Mouse (Mus musculus): ENCODE results near the gene Mrpl53.

Gene Mrpl53

GRCm38 (mm10) chr6:83095968-83096367 lies 12.9 kb upstream of the Mrpl53 start:
- DNase-seq, result no peak

DNA sequence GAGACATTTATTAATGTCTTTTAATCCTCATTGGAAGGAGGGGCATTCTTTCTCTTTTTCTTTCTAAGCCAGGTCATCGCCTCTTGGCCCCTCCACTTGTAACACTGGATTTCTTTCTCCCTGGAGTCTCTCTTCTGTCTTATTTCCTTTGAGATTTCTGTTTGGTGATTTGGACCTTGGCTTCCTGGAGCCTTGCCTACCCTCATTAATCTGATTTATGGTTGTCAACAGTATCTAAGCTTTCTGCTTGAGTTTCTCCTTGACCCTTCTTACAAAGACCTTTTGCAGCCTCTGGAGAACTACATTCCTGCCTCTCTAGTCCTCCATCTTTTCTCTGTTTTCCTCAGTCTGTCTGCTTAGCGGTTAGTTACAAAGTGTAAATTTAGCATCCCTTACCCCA lies 10.4 kb upstream of the Mrpl53 start:
- DNase-seq, result peak; percentile 64

GRCm38 (mm10) chr6:83101316-83101687 lies 7.5 kb upstream of the Mrpl53 start, which contains the start of the genes Ccdc142 and Gm42688:
Gene Ccdc142, plus strand, starts transcription at chr6:83101601.
Gene Gm42688, plus strand, starts transcription at chr6:83101617.
- peak; percentile 93 for DNase-seq

DNA sequence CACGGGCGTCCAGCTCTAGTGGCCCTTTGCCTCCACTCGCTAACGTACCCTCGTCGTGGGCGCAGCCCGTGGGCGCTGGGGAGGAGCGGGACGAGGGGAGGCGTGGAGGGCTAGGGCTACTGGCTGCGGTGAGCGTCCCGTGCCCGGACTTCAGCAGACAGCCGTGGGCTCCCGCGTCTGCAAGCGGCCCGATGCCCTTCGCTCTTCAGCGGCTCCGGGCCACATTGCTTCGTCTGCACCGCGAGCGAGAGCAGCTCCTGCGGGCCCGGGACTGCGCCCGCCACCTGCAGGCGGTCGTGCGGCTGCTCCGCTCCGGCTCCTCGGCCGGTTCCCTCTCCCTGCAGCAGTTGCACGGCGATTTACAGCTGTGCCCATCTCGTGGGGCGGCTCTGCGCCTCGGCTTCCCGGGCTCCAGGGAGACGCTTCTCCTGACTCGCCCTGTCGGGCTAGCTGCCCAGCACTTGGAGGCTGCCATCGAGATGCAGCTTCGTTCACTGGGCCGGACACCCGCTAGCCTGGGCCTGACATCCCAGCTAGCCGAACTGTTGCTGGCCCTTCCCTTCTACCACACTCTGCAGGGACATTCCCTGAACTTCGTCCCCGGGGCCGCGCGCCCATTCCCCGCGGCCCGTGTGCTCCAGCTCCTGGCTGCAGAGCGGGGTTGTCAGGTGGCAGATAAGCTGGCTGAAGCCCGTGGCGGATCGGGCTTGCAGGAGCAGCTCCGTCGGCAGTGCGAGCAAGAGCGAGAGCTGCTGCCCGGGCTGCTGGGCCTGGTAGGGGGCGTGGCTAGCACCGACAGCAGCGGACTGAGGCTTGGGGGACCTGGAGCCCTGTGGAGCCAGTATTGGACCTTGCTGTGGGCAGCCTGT lies 6.9 kb upstream of the Mrpl53 start:
- peak; percentile 83 for DNase-seq

- DNase-seq, result no peak
Measured at GRCm38 (mm10) chr6:83103130-83103650, 5.7 kb upstream of the Mrpl53 start.

DNA sequence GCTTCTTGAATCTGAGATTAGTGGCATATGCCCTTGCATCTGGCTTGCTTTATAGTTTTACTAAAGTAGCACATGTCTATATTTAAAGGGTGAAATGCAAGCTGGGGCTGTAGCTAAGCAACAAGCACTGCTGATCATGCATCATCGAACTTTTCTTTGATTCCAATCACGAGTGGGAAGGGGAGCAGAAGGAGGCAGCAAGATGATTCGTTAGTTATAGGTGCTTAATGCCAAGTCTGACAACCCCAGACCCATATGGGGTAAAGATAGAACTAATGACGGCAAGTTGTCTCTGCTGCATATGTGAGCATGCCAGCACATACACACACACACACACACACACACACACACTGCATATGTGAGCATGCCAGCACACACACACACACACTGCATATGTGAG lies 4.7 kb upstream of the Mrpl53 start:
- DNase-seq, result no peak

GRCm38 (mm10) chr6:83107566-83108400 lies 1.1 kb upstream of the Mrpl53 start:
- peak; percentile 89 for DNase-seq

DNA sequence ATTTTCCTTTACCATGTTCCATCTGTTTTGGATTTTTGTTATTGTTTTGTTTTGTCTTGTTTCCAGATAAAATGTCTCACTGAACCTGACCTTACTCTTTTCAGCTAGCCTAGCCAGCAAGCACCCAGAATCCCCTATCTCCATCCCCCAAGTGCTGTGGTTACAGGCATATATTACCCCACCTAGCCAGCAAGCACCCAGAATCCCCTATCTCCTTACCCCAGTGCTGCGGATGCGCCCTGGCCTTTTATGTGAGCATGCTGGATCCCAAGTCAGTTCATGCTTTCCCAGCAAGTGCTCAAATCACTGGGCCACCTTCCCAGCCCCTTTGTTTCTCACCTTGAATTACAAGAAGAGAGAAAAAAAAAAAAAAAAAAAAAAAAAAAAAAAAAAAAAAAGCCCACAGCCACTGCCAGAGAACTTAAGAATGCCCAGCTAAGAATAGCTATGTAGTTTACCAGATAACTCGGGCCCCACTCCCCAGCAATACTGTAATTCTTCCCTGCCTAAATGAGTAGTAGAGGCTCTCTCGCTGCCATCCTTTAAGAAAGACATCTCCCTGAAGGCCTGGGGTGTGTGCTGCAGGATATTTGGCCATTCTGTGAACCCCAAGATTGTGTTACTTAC lies 2.8 kb downstream of the Mrpl53 start:
- no peak for DNase-seq

- DNase-seq, result peak; percentile 98
Measured at GRCm38 (mm10) chr6:83115011-83115671, 6.3 kb downstream of the Mrpl53 start, which contains the start of gene Mogs. Gene Mogs, plus strand, starts transcription at chr6:83115496.

GRCm38 (mm10) chr6:83115682-83116372 lies 7.0 kb downstream of the Mrpl53 start:
- no peak for DNase-seq

DNA sequence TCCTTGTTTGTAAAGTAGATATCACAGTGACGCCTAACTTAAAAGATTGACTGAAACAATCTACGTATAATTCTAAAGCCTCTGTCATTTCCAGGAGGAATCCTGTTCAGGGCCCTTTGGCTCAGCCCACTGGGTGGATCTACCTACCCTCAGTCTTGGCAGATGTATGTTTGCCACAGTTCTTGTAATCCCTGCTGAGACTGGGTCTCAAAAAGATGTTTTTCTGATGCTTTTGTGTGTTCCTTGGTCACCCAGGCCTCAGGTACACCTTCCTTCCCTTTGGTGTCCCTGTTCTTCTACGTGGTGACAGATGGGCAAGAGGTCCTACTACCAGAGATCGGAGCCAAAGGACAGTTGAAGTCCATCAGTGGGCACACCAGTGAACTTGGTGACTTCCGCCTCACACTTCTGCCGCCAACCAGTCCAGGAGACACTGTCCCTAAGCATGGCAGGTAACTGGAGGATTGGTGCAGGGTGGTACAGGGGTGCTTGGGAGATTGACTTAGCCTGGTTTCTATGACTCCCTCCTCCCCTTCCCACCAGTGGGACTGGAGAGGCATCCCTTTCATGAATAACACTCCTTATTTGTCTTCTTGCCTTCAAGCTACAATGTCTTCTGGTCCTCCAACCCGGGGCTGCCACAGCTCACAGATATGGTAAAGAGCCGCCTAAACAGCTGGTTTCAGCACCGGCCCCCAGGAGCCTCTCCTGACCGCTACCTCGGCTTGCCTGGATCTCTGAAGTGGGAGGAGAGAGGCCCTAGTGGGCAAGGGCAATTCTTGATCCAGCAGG lies 7.7 kb downstream of the Mrpl53 start:
- DNase-seq, result peak; percentile 11

DNA sequence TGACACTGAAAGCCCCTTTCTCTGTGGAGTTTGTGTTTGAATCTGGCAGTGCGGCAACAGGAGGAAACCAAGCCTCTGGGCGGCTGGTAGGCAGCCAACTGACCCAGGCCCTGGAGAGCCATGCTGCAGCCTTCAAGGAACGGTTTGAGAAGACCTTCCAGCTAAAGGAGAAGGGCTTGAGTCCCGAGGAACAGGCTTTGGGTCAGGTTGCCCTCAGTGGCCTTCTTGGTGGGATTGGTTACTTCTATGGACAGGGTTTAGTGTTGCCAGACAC lies 8.3 kb downstream of the Mrpl53 start:
- no peak for DNase-seq

- DNase-seq, result peak; percentile 21
Measured at GRCm38 (mm10) chr6:83117616-83118015, 8.8 kb downstream of the Mrpl53 start.

DNA sequence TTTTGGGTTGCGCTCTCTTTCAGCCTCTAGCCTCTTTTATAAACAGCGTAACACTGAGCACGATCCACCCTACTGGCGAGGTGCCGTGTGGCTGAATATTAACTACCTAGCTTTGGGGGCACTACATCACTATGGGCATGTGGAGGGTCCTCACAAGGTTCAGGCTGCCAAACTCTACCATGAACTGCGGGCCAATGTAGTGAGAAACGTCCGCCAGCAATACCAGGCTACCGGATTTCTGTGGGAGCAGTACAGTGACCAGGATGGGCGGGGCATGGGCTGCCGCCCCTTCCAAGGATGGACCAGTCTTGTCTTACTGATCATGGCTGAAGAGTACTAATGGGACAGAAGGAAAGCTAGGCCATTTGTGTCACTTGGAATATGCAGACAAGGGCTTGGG lies 9.5 kb downstream of the Mrpl53 start:
- peak; percentile 20 for DNase-seq

GRCm38 (mm10) chr6:83118825-83119733 lies 10.2 kb downstream of the Mrpl53 start:
- DNase-seq, result peak; percentile 14

DNA sequence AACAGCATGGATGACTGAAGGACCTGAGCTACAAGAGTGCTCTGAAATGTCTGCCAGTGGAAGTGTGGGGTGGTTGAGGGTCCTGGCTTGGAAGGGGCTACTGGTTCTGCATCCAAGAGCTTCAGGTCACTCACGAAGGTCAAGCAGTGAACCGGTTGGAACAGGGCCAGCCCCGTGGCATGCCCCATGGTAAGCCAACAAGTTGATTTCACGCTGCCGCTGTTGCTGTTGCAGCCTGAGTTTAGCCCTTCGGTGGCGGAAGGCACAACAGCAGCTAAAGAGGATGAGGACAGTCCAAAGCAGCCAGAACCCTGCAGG lies 10.9 kb downstream of the Mrpl53 start:
- DNase-seq, result peak; percentile 66

GRCm38 (mm10) chr6:83120930-83121862 lies 12.4 kb downstream of the Mrpl53 start, which contains the start of gene Wbp1:
Gene Wbp1, minus strand, starts transcription at chr6:83121559.
- peak; percentile 95 for DNase-seq

DNA sequence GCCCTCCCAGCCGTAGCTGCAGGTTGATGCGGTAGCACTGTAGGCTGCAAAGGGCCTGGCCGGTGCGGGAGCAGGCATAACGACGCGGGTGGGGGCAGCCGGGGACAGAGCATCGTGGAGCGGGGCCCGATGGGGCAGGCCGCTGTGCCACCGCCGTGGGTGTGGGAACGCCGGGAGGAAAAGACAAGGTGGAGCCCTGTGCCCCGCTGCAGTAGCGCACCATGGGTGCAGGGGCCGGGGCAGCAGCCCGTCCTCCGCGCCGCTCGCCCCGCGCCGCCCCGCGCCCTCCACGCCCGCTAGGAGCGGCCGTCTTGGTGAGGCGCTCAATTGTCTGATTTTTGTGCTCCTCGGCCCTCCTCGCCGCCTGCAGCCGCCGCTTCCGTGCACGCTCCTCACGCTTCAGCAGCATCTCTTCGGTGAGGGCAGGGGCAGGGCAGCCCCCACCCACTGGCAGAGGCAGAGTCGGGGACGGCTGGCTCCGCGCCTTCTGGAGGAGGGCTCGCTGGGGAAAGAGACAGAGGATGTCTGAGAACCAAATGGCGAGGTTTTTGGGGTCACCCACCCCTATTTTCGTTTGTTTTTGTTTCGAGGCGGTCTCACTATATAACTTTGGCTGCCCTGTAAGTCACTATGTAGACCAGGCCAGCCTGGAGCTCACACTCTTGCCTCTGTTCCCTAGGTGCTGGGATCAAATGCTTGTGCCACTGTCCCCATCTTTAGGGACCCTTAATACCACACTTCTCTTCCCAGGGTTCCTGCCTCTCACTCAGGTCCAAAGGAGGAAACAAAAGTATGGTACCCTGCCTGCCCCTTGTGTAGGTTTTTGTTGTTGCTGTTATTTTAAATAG lies 13.2 kb downstream of the Mrpl53 start:
- DNase-seq, result peak; percentile 50

Measured in kidney, postnatal 10 days (tissue).